Mouse (Mus musculus): ENCODE results near the gene Selplg. TPM values are rescaled to one million over a fixed set of nuclear protein-coding genes. Genes with fewer than 3 reads are reported as not detected.
"Not testable (repeated sequence)": the region's sequence is repeated elsewhere in the genome, so short reads cannot be mapped to it uniquely, and the experiment has no call there.

Gene Selplg
- polyA plus RNA-seq, 1 experiment from 2014 or later = 9.1 TPM

GRCm38 (mm10) chr5:113782624-113783023 lies 49.8 kb downstream of the Selplg start:
- Histone ChIP-seq H3K9ac (ENCODE audit: low read length) (no peak overlapping the region), H3K27me3 (ENCODE audit: control insufficient read depth, insufficient read depth, low read length) (peaks cover 3% of the 10 kb centered on the region; the same call in 1 of the 2 replicates), H3K36me3 (ENCODE audit: control insufficient read depth, insufficient read depth, low read length) (no peaks in the 10 kb centered on the region), H3K9me3 (replicated peaks; ENCODE audit: control insufficient read depth, low read length) (no peaks in the 10 kb centered on the region), H3K27ac (ENCODE audit: low read length) (peak overlapping the region; percentile 97), H3K4me2 (ENCODE audit: low read depth, low read length) (no peak overlapping the region), H3K4me1 (ENCODE audit: control insufficient read depth, insufficient read depth, low read length) (peaks cover 14% of the 10 kb centered on the region), H3K4me3 (replicated peaks; ENCODE audit: low read length) (no peak overlapping the region)
- 76% methylated on average over 7 of the region's 7 CpGs for WGBS
- ATAC-seq (ENCODE audit: insufficient read depth, low FRiP score) = no peak

- no peak for ATAC-seq (ENCODE audit: insufficient read depth, low FRiP score)
- Histone ChIP-seq H3K4me2 (ENCODE audit: low read depth, low read length) (no peak overlapping the region), H3K36me3 (ENCODE audit: control insufficient read depth, insufficient read depth, low read length) (0 out of 2 replicates have a peak, but pooled peaks cover 3% of the 10 kb centered on the region), H3K4me1 (ENCODE audit: control insufficient read depth, insufficient read depth, low read length) (peaks cover 14% of the 10 kb centered on the region), H3K4me3 (replicated peaks; ENCODE audit: low read length) (no peak overlapping the region), H3K27me3 (ENCODE audit: control insufficient read depth, insufficient read depth, low read length) (peaks cover 3% of the 10 kb centered on the region; the same call in 1 of the 2 replicates), H3K9ac (ENCODE audit: low read length) (no peak overlapping the region), H3K9me3 (replicated peaks; ENCODE audit: control insufficient read depth, low read length) (no peaks in the 10 kb centered on the region), H3K27ac (ENCODE audit: low read length) (no peak overlapping the region)
- 77% methylated on average over 7 of the region's 7 CpGs for WGBS
Observed at GRCm38 (mm10) chr5:113781875-113782274, 50.6 kb downstream of the Selplg start.

- no peak overlapping the region for H3K9ac ChIP-seq (ENCODE audit: low read length)
- 66% methylated on average over 7 of the region's 7 CpGs for WGBS
- H3K4me3 ChIP-seq (replicated peaks; ENCODE audit: low read length) = no peak overlapping the region
- no peak overlapping the region for H3K4me2 ChIP-seq (ENCODE audit: low read depth, low read length)
- no peak overlapping the region; the same call in 1 of the 2 replicates for H3K27ac ChIP-seq (ENCODE audit: low read length)
- peaks cover 14% of the 10 kb centered on the region for H3K4me1 ChIP-seq (ENCODE audit: control insufficient read depth, insufficient read depth, low read length)
- no peak for ATAC-seq (ENCODE audit: insufficient read depth, low FRiP score)
- 0 out of 2 replicates have a peak, but pooled peaks cover 3% of the 10 kb centered on the region for H3K36me3 ChIP-seq (ENCODE audit: control insufficient read depth, insufficient read depth, low read length)
- H3K27me3 ChIP-seq (ENCODE audit: control insufficient read depth, insufficient read depth, low read length) = peaks cover 3% of the 10 kb centered on the region; the same call in 1 of the 2 replicates
- no peaks in the 10 kb centered on the region for H3K9me3 ChIP-seq (replicated peaks; ENCODE audit: control insufficient read depth, low read length)
Observed at GRCm38 (mm10) chr5:113781254-113781653, 51.2 kb downstream of the Selplg start.

- no peak overlapping the region for H3K4me2 ChIP-seq (ENCODE audit: low read depth, low read length)
- ATAC-seq (ENCODE audit: insufficient read depth, low FRiP score) = no peak
- 0 out of 2 replicates have a peak, but pooled peaks cover 3% of the 10 kb centered on the region for H3K36me3 ChIP-seq (ENCODE audit: control insufficient read depth, insufficient read depth, low read length)
- no peaks in the 10 kb centered on the region for H3K9me3 ChIP-seq (replicated peaks; ENCODE audit: control insufficient read depth, low read length)
- peaks cover 3% of the 10 kb centered on the region; the same call in 1 of the 2 replicates for H3K27me3 ChIP-seq (ENCODE audit: control insufficient read depth, insufficient read depth, low read length)
- H3K4me3 ChIP-seq (replicated peaks; ENCODE audit: low read length) = no peak overlapping the region
- H3K4me1 ChIP-seq (ENCODE audit: control insufficient read depth, insufficient read depth, low read length) = peaks cover 14% of the 10 kb centered on the region
- H3K27ac ChIP-seq (ENCODE audit: low read length) = no peak overlapping the region; the same call in 1 of the 2 replicates
- H3K9ac ChIP-seq (ENCODE audit: low read length) = no peak overlapping the region
- WGBS = 85% methylated on average over 5 of the region's 5 CpGs
Observed at GRCm38 (mm10) chr5:113780763-113781162, 51.7 kb downstream of the Selplg start.

- Histone ChIP-seq H3K4me3 (replicated peaks; ENCODE audit: low read length) (no peak overlapping the region), H3K4me2 (ENCODE audit: low read depth, low read length) (no peak overlapping the region), H3K9me3 (replicated peaks; ENCODE audit: control insufficient read depth, low read length) (no peaks in the 10 kb centered on the region), H3K36me3 (ENCODE audit: control insufficient read depth, insufficient read depth, low read length) (0 out of 2 replicates have a peak, but pooled peaks cover 6% of the 10 kb centered on the region), H3K27ac (ENCODE audit: low read length) (no peak overlapping the region), H3K9ac (ENCODE audit: low read length) (no peak overlapping the region), H3K4me1 (ENCODE audit: control insufficient read depth, insufficient read depth, low read length) (peaks cover 14% of the 10 kb centered on the region), H3K27me3 (ENCODE audit: control insufficient read depth, insufficient read depth, low read length) (peaks cover 3% of the 10 kb centered on the region; the same call in 1 of the 2 replicates)
- 93% methylated on average over 3 of the region's 3 CpGs for WGBS
- no peak for ATAC-seq (ENCODE audit: insufficient read depth, low FRiP score)
Observed at GRCm38 (mm10) chr5:113780082-113780752, 52.2 kb downstream of the Selplg start.

- Histone ChIP-seq H3K4me1 (ENCODE audit: control insufficient read depth, insufficient read depth, low read length) (peaks cover 14% of the 10 kb centered on the region), H3K4me2 (ENCODE audit: low read depth, low read length) (no peak overlapping the region), H3K9ac (ENCODE audit: low read length) (no peak overlapping the region), H3K27ac (ENCODE audit: low read length) (no peak overlapping the region), H3K36me3 (ENCODE audit: control insufficient read depth, insufficient read depth, low read length) (0 out of 2 replicates have a peak, but pooled peaks cover 11% of the 10 kb centered on the region), H3K27me3 (ENCODE audit: control insufficient read depth, insufficient read depth, low read length) (peaks cover 3% of the 10 kb centered on the region; the same call in 1 of the 2 replicates), H3K4me3 (replicated peaks; ENCODE audit: low read length) (no peak overlapping the region), H3K9me3 (replicated peaks; ENCODE audit: control insufficient read depth, low read length) (no peaks in the 10 kb centered on the region)
- WGBS = 75% methylated on average over 5 of the region's 5 CpGs
- no peak for ATAC-seq (ENCODE audit: insufficient read depth, low FRiP score)
Observed at GRCm38 (mm10) chr5:113779569-113779968, 52.9 kb downstream of the Selplg start.

GRCm38 (mm10) chr5:113777728-113778127 lies 54.7 kb downstream of the Selplg start:
- H3K27me3 ChIP-seq (ENCODE audit: control insufficient read depth, insufficient read depth, low read length); H3K9ac ChIP-seq (ENCODE audit: low read length); ATAC-seq (ENCODE audit: insufficient read depth, low FRiP score); H3K4me3 ChIP-seq (replicated peaks; ENCODE audit: low read length); H3K4me2 ChIP-seq (ENCODE audit: low read depth, low read length); H3K9me3 ChIP-seq (replicated peaks; ENCODE audit: control insufficient read depth, low read length); H3K27ac ChIP-seq (ENCODE audit: low read length): not testable (repeated sequence)
- 90% methylated on average over 8 of the region's 8 CpGs for WGBS
- peaks cover 12% of the 10 kb centered on the region for H3K4me1 ChIP-seq (ENCODE audit: control insufficient read depth, insufficient read depth, low read length)
- 0 out of 2 replicates have a peak, but pooled peaks cover 11% of the 10 kb centered on the region for H3K36me3 ChIP-seq (ENCODE audit: control insufficient read depth, insufficient read depth, low read length)

GRCm38 (mm10) chr5:113776896-113777226 lies 55.6 kb downstream of the Selplg start:
- no peaks in the 10 kb centered on the region for H3K9me3 ChIP-seq (replicated peaks; ENCODE audit: control insufficient read depth, low read length)
- ATAC-seq (ENCODE audit: insufficient read depth, low FRiP score) = no peak
- H3K27me3 ChIP-seq (ENCODE audit: control insufficient read depth, insufficient read depth, low read length) = no peaks in the 10 kb centered on the region
- H3K4me3 ChIP-seq (replicated peaks; ENCODE audit: low read length) = no peak overlapping the region
- no peak overlapping the region for H3K4me2 ChIP-seq (ENCODE audit: low read depth, low read length)
- H3K4me1 ChIP-seq (ENCODE audit: control insufficient read depth, insufficient read depth, low read length) = peaks cover 9% of the 10 kb centered on the region
- H3K9ac ChIP-seq (ENCODE audit: low read length) = no peak overlapping the region
- WGBS = 82% methylated on average over 8 of the region's 8 CpGs
- no peak overlapping the region for H3K27ac ChIP-seq (ENCODE audit: low read length)
- 0 out of 2 replicates have a peak, but pooled peaks cover 11% of the 10 kb centered on the region for H3K36me3 ChIP-seq (ENCODE audit: control insufficient read depth, insufficient read depth, low read length)

- Histone ChIP-seq H3K27me3 (ENCODE audit: control insufficient read depth, insufficient read depth, low read length) (no peaks in the 10 kb centered on the region), H3K9ac (ENCODE audit: low read length) (no peak overlapping the region), H3K4me3 (replicated peaks; ENCODE audit: low read length) (no peak overlapping the region), H3K4me2 (ENCODE audit: low read depth, low read length) (no peak overlapping the region), H3K9me3 (replicated peaks; ENCODE audit: control insufficient read depth, low read length) (no peaks in the 10 kb centered on the region), H3K36me3 (ENCODE audit: control insufficient read depth, insufficient read depth, low read length) (0 out of 2 replicates have a peak, but pooled peaks cover 11% of the 10 kb centered on the region), H3K4me1 (ENCODE audit: control insufficient read depth, insufficient read depth, low read length) (peaks cover 9% of the 10 kb centered on the region), H3K27ac (ENCODE audit: low read length) (no peak overlapping the region)
- no peak for ATAC-seq (ENCODE audit: insufficient read depth, low FRiP score)
- WGBS = 90% methylated on average over 15 of the region's 15 CpGs
Observed at GRCm38 (mm10) chr5:113776128-113776895, 56.1 kb downstream of the Selplg start.
